Mouse (Mus musculus) layer of hippocampus, postnatal 25 days (tissue): ENCODE measurements at regions not wholly inside any gene's neighbourhood (a gene's known extent, or its start where the extent isn't known, plus 50 kb on each side); places are given as distances from the start of the nearest gene placed in this dataset.

Experiments used
- DNase-seq, 2 experiments: peaks; one replicate each; pipeline ENCODE4 v3.0.0; 2022; ENCODE audit warnings: mixed read lengths in 2 of 2, low spot score in 1 of 2; ENCODE audit errors: extremely low spot score in 1 of 2

GRCm38 (mm10) chr1:158126272-158126671 lies 229.9 kb downstream of the Brinp2 start:
- DNase-seq, result no peak

GRCm38 (mm10) chr1:158129243-158129770 lies 226.8 kb downstream of the Brinp2 start:
- no peak for DNase-seq

GRCm38 (mm10) chr1:158147525-158147924 lies 208.6 kb downstream of the Brinp2 start:
- DNase-seq, result no peak

- no peak for DNase-seq
Measured at GRCm38 (mm10) chr1:158148035-158148434, 208.1 kb downstream of the Brinp2 start.

GRCm38 (mm10) chr1:158161111-158161510 lies 195.0 kb downstream of the Brinp2 start:
- no peak for DNase-seq

- no peak for DNase-seq
Measured at GRCm38 (mm10) chr1:158161533-158161932, 194.6 kb downstream of the Brinp2 start.

- DNase-seq, result no peak
Measured at GRCm38 (mm10) chr1:158163411-158163810, 192.7 kb downstream of the Brinp2 start.

- no peak for DNase-seq
Measured at GRCm38 (mm10) chr1:158170006-158170405, 186.1 kb downstream of the Brinp2 start.

- DNase-seq, result no peak
Measured at GRCm38 (mm10) chr1:158180095-158180494, 176.0 kb downstream of the Brinp2 start.

GRCm38 (mm10) chr1:158181296-158181695 lies 174.8 kb downstream of the Brinp2 start:
- DNase-seq, result no peak

GRCm38 (mm10) chr1:158187651-158188050 lies 168.5 kb downstream of the Brinp2 start:
- no peak for DNase-seq

- DNase-seq, result no peak
Measured at GRCm38 (mm10) chr1:158192841-158193551, 163.1 kb downstream of the Brinp2 start.

GRCm38 (mm10) chr1:158193968-158194565 lies 162.1 kb downstream of the Brinp2 start:
- DNase-seq, result no peak
